Mouse (Mus musculus) naive thymus-derived CD4-positive, alpha-beta T cell, adult 2 months (primary cell): Measurements from ENCODE around the gene Aamp.

Experiments
- DNase-seq: peaks from one replicate; pipeline ENCODE4 v3.0.0-alpha.2; 2011; ENCODE audit warnings: low read depth

The Aamp gene

GRCm38 (mm10) chr1:74236590-74237317, 47.8 kb downstream of the Aamp start:
- peak; percentile 54 for DNase-seq

DNA sequence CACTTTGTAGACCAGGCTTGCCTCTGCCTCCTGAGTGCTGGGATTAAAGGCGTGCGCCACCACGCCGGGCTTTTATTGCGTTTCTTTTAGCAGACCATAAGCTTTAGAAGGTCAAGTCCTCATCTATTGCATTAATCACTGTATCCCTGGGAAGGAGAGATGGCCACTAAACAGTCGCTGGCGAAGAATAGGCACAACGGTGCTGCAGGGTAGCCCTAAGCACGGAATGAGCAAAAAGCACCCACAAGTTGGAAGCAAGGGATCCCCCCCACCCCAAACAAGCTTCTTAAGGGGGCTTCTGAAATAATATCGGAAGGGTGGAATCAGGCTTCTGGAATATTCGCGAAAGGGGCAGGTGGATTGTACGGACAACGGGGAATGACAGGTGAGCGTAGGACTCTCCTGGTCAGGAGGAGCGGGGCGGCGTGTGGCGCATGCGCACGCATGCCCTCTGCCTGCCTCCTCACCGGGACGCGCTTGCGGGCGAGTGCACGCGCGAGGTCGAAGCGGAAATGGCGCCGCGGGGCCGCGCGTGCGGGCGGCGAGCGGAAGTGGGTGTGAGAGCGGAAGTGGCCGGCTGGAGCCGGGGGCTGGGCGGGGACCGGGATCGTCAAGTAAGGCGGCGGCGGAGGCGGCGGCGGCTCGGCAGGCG, 48.5 kb downstream of the Aamp start, which contains the start of gene Arpc2:
TSS of gene Arpc2 (plus strand) at position 147 of the 652 bp plus-strand sequence.
- DNase-seq = peak; percentile 98

- no peak for DNase-seq
These were observed 53.5 kb downstream of the Aamp start for GRCm38 (mm10) chr1:74230992-74231391.

GRCm38 (mm10) chr1:74229942-74230341, 54.6 kb downstream of the Aamp start:
- no peak for DNase-seq
